Mouse (Mus musculus) liver, embryonic 14.5 days (tissue): ENCODE measurements around the gene Agap1.

Experiments used
- CTCF ChIP-seq: IDR thresholded peaks from 2 replicates; pipeline ENCODE4 v1.5.1; 2016; ENCODE audit warnings: antibody characterized with exemption, low read depth, control low read depth
- EP300 ChIP-seq: IDR thresholded peaks from 2 replicates; pipeline ENCODE4 v1.6.1; 2016; ENCODE audit warnings: antibody characterized with exemption, low read depth

DNA sequence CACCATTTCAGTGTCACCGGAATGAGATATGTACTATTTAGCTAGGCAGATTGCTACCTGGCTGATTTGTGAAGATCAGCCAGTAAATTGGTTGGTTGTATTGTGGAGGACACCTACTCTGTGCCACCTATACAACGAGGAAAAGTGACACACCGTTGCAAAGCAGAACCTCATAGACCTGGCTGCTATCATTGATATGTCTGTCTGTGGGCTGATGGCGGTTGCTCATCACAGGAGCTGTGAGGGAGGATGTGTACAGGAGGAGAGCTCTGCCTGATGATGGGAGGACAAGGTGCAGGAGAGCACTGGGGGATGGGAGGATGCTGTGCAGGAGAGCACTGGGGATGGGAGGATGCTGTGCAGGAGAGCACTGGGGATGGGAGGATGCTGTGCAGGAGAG lies 46.7 kb downstream of the Agap1 start:
- TF ChIP-seq CTCF (no peak), EP300 (no peak)
